Mouse (Mus musculus) small intestine, adult 2 months (tissue): Measurements from ENCODE around the gene Tmed6.

Experiments
- CTCF ChIP-seq: fragments of 200-500 bp; IDR thresholded peaks from 2 replicates; pipeline ENCODE4 v1.5.1; 2012; ENCODE audit warnings: low read depth, mild to moderate bottlenecking, control low read depth, inconsistent platforms, low read length, moderate library complexity, mixed read lengths; ENCODE audit not compliant: insufficient replicate concordance, insufficient read length; ENCODE audit errors: extremely low read depth
- POLR2A ChIP-seq: fragments of 200-500 bp; IDR thresholded peaks from 2 replicates; pipeline ENCODE4 v1.6.1; 2012; ENCODE audit warnings: low read depth, mild to moderate bottlenecking, control low read depth, inconsistent platforms, low read length, moderate library complexity

GRCm38 (mm10) chr8:107090531-107090930 is 25.1 kb upstream of the Tmed6 start:
- no peak for TF ChIP-seq CTCF
- TF ChIP-seq POLR2A: no peak
